Mouse (Mus musculus) kidney, embryonic 14.5 days (tissue): ENCODE measurements around the gene Atp2a1. TPM values are rescaled to one million over a fixed set of nuclear protein-coding genes. Genes with fewer than 3 reads are reported as not detected.

Experiments
- ATAC-seq: fragments of 200-750 bp; cut with Nextera tagmentation; 2 replicates; pipeline ENCODE4 v1.8.0; 2017; ENCODE audit warnings: moderate number of reproducible peaks, mild to moderate bottlenecking, moderate TSS enrichment, moderate library complexity; ENCODE audit not compliant: low FRiP score, low TSS enrichment
- H3K27ac ChIP-seq: fragments of 300-500 bp; sonication (generic); 2 replicates; pipeline ENCODE4 v1.5.1; 2014; ENCODE audit warnings: low read depth, mild to moderate bottlenecking, low read length, moderate library complexity, mixed read lengths
- H3K27me3 ChIP-seq: fragments of 300-500 bp; sonication (generic); 2 replicates; pipeline ENCODE4 v1.6.1; 2014; ENCODE audit warnings: mild to moderate bottlenecking, low read length; ENCODE audit not compliant: control insufficient read depth, insufficient read depth
- H3K36me3 ChIP-seq: fragments of 300-500 bp; sonication (generic); 2 replicates; pipeline ENCODE4 v1.6.1; 2014; ENCODE audit warnings: low read length, mixed read lengths; ENCODE audit not compliant: control insufficient read depth, insufficient read depth
- H3K4me1 ChIP-seq: fragments of 300-500 bp; sonication (generic); 2 replicates; pipeline ENCODE4 v1.6.1; 2014; ENCODE audit warnings: low read length, mixed read lengths; ENCODE audit not compliant: control insufficient read depth, insufficient read depth
- H3K4me2 ChIP-seq: fragments of 300-500 bp; sonication (generic); replicated peaks from 2 replicates; pipeline ENCODE4 v1.6.1; 2014; ENCODE audit warnings: low read depth, mild to moderate bottlenecking, low read length
- H3K4me3 ChIP-seq: fragments of 300-500 bp; sonication (generic); 2 replicates; pipeline ENCODE4 v1.5.1; 2014; ENCODE audit warnings: mild to moderate bottlenecking, low read length
- H3K9ac ChIP-seq: fragments of 300-500 bp; sonication (generic); 2 replicates; pipeline ENCODE4 v1.6.1; 2014; ENCODE audit warnings: low read depth, mild to moderate bottlenecking, low read length, moderate library complexity
- H3K9me3 ChIP-seq: fragments of 300-500 bp; sonication (generic); 2 replicates; pipeline ENCODE4 v1.6.1; 2016; ENCODE audit warnings: low read length; ENCODE audit not compliant: control insufficient read depth
- WGBS: fragments of 180-500 bp; shearing (Covaris S2); extraction: QIAGEN DNeasy Blood & Tissue Kit; methylation state at CpG from one replicate; pipeline ENCODE4 v1.1.7; 2014; 5-methylcytosine and 5-hydroxymethylcytosine counted together
- polyA plus RNA-seq: library from polyadenylated mRNA; unstranded; fragments of >200 nt; fragmentation: Nextera tagmentation; extraction: Ambion mirVana; gene quantifications from 2 replicates; pipeline ENCODE4 v1.2.1, GENCODE M21; 2014

Gene Atp2a1
- polyA plus RNA-seq, 1 experiment from 2014 or later = 1.6 TPM

DNA sequence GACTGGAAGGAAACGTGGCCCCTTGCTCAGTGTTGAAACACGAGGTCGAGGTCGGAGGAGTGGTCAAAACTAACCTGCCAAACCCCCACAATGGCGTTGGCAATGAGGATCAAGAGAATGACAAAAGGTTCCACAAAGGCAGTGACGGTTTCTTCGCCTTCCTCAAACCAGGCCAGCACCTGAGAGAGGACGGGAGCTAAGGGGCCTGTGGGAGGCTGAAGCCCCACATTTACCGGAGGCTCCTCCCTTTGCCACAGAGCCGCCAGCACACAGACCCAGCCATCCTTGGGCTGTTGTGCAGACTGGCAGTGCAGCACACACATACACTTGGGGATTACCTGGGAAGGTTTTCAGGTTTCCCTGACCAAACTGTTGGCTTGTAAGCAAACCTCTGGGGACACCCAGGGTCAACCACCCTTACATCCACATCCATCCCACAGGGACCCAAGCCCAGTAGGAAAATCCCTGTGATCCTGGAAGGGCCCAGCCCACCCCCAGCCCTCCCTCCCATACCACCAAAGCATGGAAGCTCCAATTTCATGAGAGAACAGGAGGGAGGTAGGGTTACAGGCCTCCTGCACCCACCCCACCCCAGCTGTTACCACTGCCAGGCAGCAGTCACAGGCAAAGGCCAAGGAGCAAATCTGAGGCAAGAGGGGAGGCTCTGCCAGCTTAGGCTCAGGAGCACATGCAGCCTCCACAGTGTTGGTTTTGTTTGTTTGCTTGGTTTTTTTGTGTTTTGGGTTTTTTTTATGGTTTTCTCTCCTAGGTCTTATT lies 2.1 kb downstream of the Atp2a1 start:
- Histone ChIP-seq H3K9me3 (no peaks in the 10 kb centered on the region), H3K4me2 (no peak overlapping the region), H3K27ac (peak overlapping the region; percentile 59; the same call in 1 of the 2 replicates), H3K27me3 (no peaks in the 10 kb centered on the region), H3K4me1 (peaks cover 19% of the 10 kb centered on the region), H3K36me3 (no peaks in the 10 kb centered on the region), H3K9ac (no peak overlapping the region), H3K4me3 (no peak overlapping the region)
- ATAC-seq = peak; percentile 60
- WGBS = 26% methylated on average over 10 of the region's 10 CpGs

DNA sequence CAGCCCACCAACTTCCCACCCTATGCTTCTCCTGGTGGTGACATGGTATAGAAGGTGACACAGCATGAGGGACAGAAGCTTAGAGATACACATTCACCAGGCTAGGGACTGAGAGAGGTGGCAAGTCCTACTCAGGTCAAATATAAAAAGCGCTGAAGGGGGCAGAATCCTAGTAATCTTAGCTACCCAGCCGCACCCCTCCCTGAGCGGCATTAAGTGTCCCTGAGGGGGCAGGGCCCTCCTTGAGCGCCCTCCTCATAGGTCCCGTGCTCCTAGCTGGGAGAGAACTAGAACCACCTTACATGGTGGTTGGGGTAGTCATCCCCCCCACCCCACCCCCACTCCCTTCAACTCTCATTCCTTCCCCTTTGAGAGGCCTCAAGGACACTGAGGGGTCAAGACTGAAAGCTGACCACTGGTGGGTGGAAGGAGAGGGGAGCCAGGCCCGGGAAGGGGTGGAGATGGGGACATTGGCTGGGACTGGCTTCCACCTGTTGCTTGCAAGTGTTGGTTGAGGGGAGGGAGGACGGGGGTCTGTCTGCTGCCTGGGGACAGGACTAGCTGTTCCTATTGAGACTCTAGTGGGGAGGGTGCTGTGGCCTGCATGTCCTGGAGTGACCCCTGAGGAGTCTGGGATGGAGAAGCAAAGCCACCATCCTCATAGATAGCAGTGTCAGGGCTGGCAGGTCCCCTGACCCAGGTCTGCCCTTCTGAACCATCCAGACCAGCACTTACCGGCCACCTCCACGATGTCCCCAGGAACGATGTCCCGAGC lies 3.9 kb downstream of the Atp2a1 start:
- ATAC-seq = no peak
- Histone ChIP-seq H3K9me3 (no peaks in the 10 kb centered on the region), H3K27ac (no peak overlapping the region), H3K36me3 (no peaks in the 10 kb centered on the region), H3K4me2 (no peak overlapping the region), H3K4me1 (peaks cover 19% of the 10 kb centered on the region), H3K9ac (no peak overlapping the region), H3K27me3 (no peaks in the 10 kb centered on the region), H3K4me3 (no peak overlapping the region)
- WGBS = 63% methylated on average over 11 of the region's 11 CpGs

DNA sequence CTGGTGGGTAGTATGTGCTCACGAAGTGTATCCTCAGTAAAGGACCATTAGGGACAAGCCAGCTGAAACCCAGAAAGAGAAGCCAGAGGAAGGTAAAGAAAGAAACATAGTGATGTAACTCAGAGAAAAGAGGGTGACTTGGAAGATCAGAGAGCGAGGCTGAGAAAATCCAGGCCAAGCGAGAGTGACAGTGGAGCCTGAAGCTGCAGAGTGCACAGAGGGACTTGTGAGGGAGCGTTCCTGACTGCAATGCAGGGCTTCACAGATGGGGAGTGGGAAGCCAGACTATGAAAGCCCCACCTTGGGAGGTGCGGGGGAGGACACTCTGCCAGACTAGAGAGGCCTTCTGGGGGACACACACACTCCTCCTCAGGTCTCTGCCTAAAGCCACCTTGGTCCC lies 4.7 kb downstream of the Atp2a1 start:
- no peaks in the 10 kb centered on the region for H3K27me3 ChIP-seq
- no peak overlapping the region for H3K9ac ChIP-seq
- peaks cover 18% of the 10 kb centered on the region for H3K4me1 ChIP-seq
- H3K9me3 ChIP-seq = no peaks in the 10 kb centered on the region
- no peak for ATAC-seq
- H3K4me2 ChIP-seq = no peak overlapping the region
- H3K36me3 ChIP-seq = no peaks in the 10 kb centered on the region
- no peak overlapping the region for H3K27ac ChIP-seq
- 67% methylated on average over 5 of the region's 5 CpGs for WGBS
- H3K4me3 ChIP-seq = no peak overlapping the region

DNA sequence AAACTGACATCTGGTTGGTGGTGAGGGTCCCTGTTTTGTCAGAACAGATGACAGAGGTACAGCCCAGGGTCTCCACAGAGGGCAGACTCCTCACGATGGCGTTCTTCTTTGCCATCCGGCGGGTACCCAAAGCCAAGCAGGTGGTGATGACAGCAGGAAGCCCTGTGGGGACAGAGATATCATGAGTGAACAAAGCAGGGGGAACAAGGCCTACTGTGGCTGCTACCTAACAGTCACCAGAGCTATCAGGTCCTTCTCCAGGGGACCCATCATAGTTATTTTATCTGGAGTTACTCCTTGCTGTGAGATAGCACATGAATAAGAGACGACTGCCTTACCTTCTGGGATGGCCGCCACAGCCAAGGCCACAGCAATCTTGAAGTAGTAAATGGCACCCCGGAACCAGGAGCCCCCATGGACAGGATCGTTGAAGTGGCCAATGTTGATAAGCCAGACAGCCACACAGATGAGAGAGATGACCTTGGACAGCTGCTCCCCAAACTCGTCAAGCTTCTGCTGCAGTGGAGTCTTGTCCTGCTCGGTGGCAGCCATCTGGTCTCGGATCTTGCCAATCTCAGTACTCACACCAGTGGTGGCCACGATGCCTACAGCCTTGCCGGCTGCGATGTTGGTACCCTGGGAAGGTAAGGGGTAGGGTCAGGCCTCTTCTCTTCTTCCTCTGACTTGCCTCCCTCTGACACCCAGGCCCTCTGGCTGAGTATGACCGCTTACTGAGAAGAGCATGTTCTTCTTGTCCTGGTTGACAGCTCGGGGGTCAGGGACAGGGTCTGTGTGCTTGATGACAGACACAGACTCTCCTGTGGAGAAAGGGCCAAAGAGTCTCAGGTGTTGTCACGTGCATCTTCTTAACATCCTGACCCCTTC lies 6.3 kb downstream of the Atp2a1 start:
- Histone ChIP-seq H3K4me1 (peaks cover 10% of the 10 kb centered on the region), H3K27me3 (no peaks in the 10 kb centered on the region), H3K9ac (no peak overlapping the region), H3K4me3 (no peak overlapping the region), H3K27ac (no peak overlapping the region), H3K36me3 (no peaks in the 10 kb centered on the region), H3K4me2 (no peak overlapping the region), H3K9me3 (no peaks in the 10 kb centered on the region)
- no peak for ATAC-seq
- 93% methylated on average over 17 of the region's 17 CpGs for WGBS

DNA sequence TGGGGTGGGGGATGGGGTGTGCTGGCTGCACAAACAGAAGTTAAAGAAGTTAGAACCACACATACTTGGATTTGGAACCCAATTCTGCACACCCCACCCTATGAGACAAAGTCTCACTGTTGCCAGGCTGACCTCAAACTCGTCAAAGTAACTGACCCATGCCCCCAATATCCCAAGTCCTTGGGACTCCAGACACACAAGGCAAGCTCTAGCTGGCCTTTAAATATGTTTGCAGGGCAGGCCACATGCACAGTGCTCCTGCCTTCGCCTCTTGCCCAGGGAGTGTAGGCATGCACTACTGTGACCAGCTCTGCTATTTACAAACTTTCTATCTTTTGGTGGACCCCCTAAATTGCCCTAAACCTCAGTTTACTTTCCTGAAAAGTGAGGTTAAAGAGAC lies 7.7 kb downstream of the Atp2a1 start:
- H3K4me2 ChIP-seq = no peak overlapping the region
- 70% methylated on average over 2 of the region's 2 CpGs for WGBS

DNA sequence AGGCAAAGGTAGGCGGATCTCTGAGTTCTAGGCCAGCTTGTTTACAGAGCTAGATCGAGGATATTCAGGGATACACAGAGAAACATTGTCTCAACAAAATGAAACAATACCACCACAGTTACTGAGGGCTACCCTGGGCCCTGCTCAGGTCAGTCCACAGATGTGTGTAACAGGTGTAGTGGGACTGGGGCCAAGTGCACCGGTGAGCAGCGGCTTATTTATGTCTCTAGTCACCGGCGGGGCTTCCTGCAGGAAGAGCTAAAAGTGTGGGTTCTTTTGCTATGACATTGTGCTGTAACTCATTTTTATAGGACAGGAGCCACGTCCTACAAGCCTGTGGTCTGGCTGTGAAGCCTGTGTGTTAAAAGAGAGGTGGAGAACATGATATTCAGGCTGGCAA lies 9.0 kb downstream of the Atp2a1 start:
- WGBS = 37% methylated on average over 7 of the region's 7 CpGs
- ATAC-seq = no peak
- no peak overlapping the region for H3K9ac ChIP-seq
- H3K27ac ChIP-seq = no peak overlapping the region
- H3K4me3 ChIP-seq = no peak overlapping the region
- peaks cover 7% of the 10 kb centered on the region for H3K4me1 ChIP-seq
- H3K4me2 ChIP-seq = no peak overlapping the region
- H3K36me3 ChIP-seq = peaks cover under 1% of the 10 kb centered on the region; the same call in 1 of the 2 replicates
- H3K27me3 ChIP-seq = no peaks in the 10 kb centered on the region
- no peaks in the 10 kb centered on the region for H3K9me3 ChIP-seq

More for the DNA sequence above, 7.7 kb downstream of the Atp2a1 start:
- Histone ChIP-seq H3K36me3 (no peaks in the 10 kb centered on the region), H3K9ac (no peak overlapping the region), H3K9me3 (no peaks in the 10 kb centered on the region), H3K4me1 (peaks cover 10% of the 10 kb centered on the region), H3K27me3 (no peaks in the 10 kb centered on the region), H3K27ac (no peak overlapping the region), H3K4me3 (no peak overlapping the region)
- no peak for ATAC-seq

DNA sequence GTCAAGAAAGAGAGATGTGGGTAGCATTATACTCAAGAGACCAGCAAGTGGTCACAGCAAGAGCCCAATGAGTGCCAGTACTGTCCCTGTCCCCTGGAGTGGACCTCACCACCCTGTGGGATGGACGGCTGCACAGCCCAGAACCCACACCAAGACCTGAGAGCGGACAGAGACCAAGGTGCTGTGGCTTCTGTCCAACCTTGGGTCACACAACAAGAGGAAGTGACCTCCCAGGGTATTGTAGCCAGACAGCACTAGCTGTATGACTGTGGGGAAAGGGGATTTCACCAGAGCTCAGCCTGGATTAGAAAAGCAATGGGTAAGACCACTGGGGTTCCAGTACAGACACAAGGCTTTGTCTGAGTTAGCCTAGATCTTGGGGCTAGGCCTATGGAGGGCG lies 10.7 kb downstream of the Atp2a1 start:
- Histone ChIP-seq H3K4me1 (no peaks in the 10 kb centered on the region), H3K4me2 (no peak overlapping the region), H3K4me3 (no peak overlapping the region), H3K9ac (no peak overlapping the region), H3K27ac (no peak overlapping the region), H3K9me3 (no peaks in the 10 kb centered on the region), H3K36me3 (peaks cover 9% of the 10 kb centered on the region; the same call in 1 of the 2 replicates), H3K27me3 (no peaks in the 10 kb centered on the region)
- no peak for ATAC-seq
- WGBS = 88% methylated on average over 3 of the region's 3 CpGs

DNA sequence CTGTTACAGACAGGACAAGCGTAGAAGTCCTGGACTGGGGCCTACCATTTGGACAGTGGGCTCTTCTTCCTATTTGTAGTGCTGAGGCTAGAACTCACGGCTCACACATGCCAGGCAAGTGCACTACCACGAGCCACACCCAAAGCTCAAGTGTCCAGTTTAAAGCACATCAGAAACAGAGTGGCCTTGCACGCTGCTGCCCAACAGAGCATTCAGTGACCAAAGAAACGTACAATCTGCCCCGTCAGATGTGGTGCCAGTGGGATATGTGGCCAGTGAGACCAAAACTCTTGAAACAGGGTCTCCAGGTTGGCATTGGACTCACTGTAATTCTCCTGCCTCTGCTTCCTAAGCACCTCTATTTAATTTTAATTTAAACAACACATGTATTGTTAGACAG lies 12.3 kb downstream of the Atp2a1 start:
- 92% methylated on average over 6 of the region's 6 CpGs for WGBS
- Histone ChIP-seq H3K4me2 (no peak overlapping the region), H3K4me1 (no peaks in the 10 kb centered on the region), H3K9me3 (no peaks in the 10 kb centered on the region), H3K36me3 (peaks cover 21% of the 10 kb centered on the region; the same call in 1 of the 2 replicates), H3K9ac (no peak overlapping the region), H3K4me3 (no peak overlapping the region), H3K27me3 (no peaks in the 10 kb centered on the region), H3K27ac (no peak overlapping the region)
- ATAC-seq = no peak
